Mouse (Mus musculus): ENCODE measurements around the gene Zfp85. TPM values are rescaled to one million over a fixed set of nuclear protein-coding genes. Genes with fewer than 3 reads are reported as not detected.

The Zfp85 gene
- polyA plus RNA-seq, 1 experiment from 2014 or later = 3.1 TPM

Other genes with a start within 250 kb of the Zfp85 start
- gene Gm26965, start 229.1 kb downstream of the Zfp85 start, polyA plus RNA-seq (2015; fragmentation: Nextera tagmentation; extraction: Ambion mirVana) = not detected in 2 replicates
- gene Zfp87, start 229.1 kb downstream of the Zfp85 start, polyA plus RNA-seq (2015; fragmentation: Nextera tagmentation; extraction: Ambion mirVana) = 17.9 and 19.3 TPM in 2 replicates
- 9.2 and 9.7 TPM in 2 replicates for gene Zfp748, start 201.4 kb downstream of the Zfp85 start, polyA plus RNA-seq (2015; fragmentation: Nextera tagmentation; extraction: Ambion mirVana)
- gene Zfp729b, start 145.5 kb downstream of the Zfp85 start, polyA plus RNA-seq (2015; fragmentation: Nextera tagmentation; extraction: Ambion mirVana) = 3.1 and 3.3 TPM in 2 replicates
- gene Gm49345, start 117.5 kb downstream of the Zfp85 start, polyA plus RNA-seq (2015; fragmentation: Nextera tagmentation; extraction: Ambion mirVana) = not detected in 2 replicates
- 1.8 and 3.0 TPM in 2 replicates for gene Zfp729a, start 117.4 kb downstream of the Zfp85 start, polyA plus RNA-seq (2015; fragmentation: Nextera tagmentation; extraction: Ambion mirVana)
- 7.4 and 9.2 TPM in 2 replicates for gene Zfp738, start 68.2 kb downstream of the Zfp85 start, polyA plus RNA-seq (2015; fragmentation: Nextera tagmentation; extraction: Ambion mirVana)
- 4.5 and 5.3 TPM in 2 replicates for gene Zfp65, start 26.1 kb downstream of the Zfp85 start, polyA plus RNA-seq (2015; fragmentation: Nextera tagmentation; extraction: Ambion mirVana)
- 2.5 and 2.6 TPM in 2 replicates for gene Zfp493, start 24.5 kb upstream of the Zfp85 start, polyA plus RNA-seq (2015; fragmentation: Nextera tagmentation; extraction: Ambion mirVana)
- 4.8 and 5.7 TPM in 2 replicates for gene Zfp273, start 58.5 kb upstream of the Zfp85 start, polyA plus RNA-seq (2015; fragmentation: Nextera tagmentation; extraction: Ambion mirVana)
- 1.5 and 1.7 TPM in 2 replicates for gene Gm10037, start 75.9 kb upstream of the Zfp85 start, polyA plus RNA-seq (2015; fragmentation: Nextera tagmentation; extraction: Ambion mirVana)
- gene BC048507, start 108.1 kb upstream of the Zfp85 start, polyA plus RNA-seq (2015; fragmentation: Nextera tagmentation; extraction: Ambion mirVana) = not detected in 2 replicates